Mouse (Mus musculus) cerebellum, adult 9-11 months (tissue): ENCODE results near the gene Kel.

Experiments
- DNase-seq: peaks from one replicate; pipeline ENCODE4 v3.0.0; 2022

Kel gene

DNA sequence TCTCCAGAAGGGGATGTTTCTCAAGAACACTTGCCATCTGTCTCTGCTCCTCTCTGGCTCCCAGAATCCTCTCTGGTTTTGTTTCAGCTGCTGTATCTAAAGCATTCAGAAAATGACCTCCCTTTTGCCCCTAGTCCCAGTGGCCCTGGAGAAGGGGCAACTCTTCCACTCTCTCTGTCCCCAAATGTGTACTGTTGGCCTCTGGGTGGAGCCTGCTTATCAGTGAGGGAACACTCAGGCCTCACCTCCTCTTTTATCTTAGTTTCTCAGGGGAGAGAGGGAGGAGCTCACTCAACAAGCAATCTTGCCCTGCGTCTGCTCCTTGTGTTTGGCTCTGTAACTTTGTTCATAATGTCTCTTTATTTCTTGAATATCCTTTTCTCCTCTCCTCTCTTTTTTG is at the start of gene Kel:
Kel (minus strand) TSS at position 217 of the 400 bp plus-strand sequence.
- no peak for DNase-seq

DNA sequence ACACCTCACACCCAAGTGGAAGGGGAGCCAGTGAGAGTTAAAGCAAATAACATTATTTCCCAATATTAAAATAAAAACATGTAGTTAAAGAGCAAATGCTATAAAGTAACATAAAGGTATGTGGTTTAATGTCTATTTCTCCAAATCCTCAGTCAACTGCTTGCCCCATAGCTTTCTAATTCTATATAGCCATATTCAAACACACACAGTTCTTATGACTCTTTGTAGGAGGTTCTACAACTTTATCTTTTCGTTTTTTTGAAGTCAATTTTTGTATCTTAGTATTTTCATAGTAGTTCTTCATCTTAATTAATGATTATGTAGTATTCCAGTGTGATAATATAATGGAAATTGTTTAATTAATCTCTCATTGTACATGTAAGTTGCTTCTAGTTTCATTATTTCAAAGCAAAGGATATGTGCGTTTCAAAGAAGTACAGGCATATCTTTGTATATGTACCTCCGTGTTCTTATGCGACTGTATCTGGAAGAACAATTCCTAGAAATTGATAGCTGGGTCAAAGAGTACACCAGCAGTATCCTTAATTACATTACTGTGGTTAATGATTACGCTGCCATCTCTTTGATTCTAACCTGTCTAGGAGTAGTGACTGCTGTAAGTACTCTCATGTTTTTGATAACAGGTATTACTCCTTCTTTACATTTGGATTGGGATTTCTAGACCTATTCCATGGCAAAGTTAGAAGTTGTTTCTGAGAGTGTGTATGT is 40.7 kb upstream of the Kel start:
- DNase-seq: no peak

GRCm38 (mm10) chr6:41741101-41741500 is 37.0 kb upstream of the Kel start:
- no peak for DNase-seq

DNA sequence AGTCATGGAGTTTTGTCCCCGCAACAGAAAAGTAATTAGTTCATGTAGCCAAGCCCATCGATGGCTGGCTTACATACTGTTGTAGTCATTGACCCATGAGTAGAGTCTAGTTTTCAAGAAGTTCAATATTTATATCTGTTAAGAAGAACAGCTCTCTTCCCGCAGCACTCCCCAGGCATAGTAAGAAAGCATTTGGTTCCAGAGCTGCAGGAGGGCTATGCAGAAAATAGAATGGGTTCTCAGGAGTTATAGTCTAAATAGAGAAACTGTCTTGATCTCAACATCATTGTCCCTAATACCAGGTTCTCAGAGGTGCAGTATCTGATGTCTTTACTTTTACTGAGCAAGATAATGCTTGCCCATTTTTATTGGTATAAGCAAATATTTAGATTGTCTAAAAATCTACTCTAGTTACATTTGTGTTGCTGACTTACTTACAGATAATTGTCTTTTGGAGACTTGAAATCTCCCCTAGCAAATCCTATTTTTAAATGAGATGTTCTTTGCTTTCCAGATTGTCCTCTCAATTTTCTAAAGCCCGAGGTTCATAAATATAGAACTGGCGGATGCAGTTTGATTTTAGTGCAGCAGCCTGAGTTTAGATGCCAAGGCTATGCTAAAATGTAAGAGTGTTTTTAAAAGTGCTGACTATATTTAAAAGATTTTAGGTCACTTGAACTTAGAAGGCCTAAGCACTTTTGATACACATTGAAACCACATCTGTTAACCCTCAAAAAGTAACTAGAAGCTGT is 30.8 kb upstream of the Kel start:
- DNase-seq: no peak

GRCm38 (mm10) chr6:41727989-41728609 is 24.0 kb upstream of the Kel start:
- DNase-seq: no peak

DNA sequence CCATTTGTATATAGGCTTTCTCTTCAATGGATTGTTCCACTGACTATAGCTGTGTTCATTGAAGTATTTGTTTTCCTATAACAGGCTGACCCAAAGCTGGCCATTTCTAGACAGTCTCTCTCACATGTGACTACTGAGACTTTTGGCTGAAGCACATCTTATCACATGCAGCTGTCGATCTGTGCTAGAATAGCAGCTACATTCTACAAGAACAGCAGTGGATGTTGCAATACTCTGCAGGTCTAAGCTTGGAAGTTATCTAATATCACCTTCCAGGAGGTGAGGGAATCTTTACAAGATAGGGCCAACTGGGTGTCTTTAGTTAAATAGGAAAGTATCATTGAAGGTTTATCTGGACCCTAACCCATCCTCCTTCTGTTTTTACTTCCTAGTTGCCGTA is 17.3 kb upstream of the Kel start:
- DNase-seq: no peak

- no peak for DNase-seq
Measured at GRCm38 (mm10) chr6:41710281-41710680, 6.1 kb upstream of the Kel start.

DNA sequence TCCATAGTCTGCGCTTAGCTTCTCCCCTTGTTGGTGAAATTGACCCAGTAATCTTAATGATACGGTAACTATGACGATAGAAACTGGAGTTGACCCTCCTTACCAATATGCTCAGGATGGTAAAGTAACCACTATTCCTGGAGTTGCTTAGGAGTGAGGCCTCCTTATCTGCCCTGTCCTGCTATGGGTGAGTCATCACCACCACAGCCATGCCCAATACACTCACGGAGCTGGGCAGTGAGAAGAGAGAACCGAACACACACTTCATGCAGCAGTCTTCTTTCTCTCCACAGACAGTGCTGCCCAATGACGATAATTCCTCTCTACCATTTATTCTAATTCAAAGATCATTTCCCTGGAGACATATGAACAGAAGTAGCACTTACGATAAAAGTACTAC is 2.1 kb upstream of the Kel start:
- DNase-seq: no peak

DNA sequence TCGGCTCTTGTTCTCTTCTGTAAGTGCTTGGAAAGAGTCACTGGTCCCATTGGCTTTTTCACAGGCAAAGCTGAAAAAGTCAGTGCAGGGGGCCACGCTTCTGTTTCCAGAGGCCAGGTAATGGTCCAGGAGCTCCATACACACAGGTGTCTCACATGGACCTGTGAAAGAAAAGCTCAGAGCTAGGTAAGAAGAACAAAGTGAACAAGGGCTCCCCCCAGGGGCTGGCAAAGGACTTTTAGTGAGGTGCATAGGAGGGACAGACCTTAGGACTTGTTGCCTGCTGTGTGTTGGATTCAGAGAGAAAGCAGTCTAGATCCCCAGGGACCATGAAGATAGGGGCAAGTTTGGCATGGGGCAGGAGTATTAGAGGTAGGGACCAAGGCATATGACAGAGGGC is 1.2 kb downstream of the Kel start:
- DNase-seq: no peak

GRCm38 (mm10) chr6:41701245-41701644 is 2.9 kb downstream of the Kel start:
- DNase-seq: no peak

DNA sequence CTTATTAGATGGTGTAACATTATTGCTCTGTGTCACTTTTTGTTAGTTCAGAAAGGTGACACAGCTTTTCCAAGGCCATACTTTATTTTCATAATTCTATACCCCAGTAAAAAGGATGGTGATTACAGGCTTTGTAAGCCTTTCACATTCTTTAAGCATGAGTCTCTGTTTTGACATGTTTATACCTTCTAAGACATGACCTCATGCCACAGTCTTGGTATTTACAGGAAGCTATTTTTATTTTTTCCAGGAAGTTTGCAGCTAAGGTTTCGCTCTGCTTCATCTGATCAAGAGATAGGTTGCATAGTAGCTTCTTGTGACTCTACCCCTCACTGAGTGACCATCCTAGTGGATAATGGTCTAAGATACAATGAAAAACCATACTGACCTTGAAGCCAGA is 9.7 kb downstream of the Kel start:
- DNase-seq: no peak

GRCm38 (mm10) chr6:41692200-41692599 is 11.9 kb downstream of the Kel start:
- no peak for DNase-seq

GRCm38 (mm10) chr6:41685596-41685995 is 18.5 kb downstream of the Kel start:
- no peak for DNase-seq

- DNase-seq: no peak
Measured at GRCm38 (mm10) chr6:41684911-41685310, 19.2 kb downstream of the Kel start.

DNA sequence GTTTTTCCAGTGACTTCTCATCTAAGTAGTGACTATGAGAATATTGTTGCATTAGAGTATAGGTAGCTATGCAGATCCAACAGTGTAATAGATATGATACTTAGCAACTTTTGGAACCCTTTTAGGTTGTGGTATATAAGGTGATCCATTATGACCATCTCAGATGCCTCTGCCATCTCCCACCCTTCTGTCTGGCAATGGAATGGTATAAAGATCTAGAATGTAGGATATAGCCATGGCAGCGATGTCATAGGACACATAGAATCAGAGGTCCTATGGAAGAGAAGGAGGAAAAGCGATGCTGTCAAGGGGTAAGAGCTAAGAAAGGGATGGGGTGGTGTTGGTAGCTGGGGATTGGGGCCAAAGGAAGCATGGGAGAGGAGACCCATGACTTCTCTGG is 20.0 kb downstream of the Kel start, which contains the start of gene Llcfc1:
Llcfc1 (plus strand) TSS at position 301 of the 400 bp plus-strand sequence.
- DNase-seq: no peak

DNA sequence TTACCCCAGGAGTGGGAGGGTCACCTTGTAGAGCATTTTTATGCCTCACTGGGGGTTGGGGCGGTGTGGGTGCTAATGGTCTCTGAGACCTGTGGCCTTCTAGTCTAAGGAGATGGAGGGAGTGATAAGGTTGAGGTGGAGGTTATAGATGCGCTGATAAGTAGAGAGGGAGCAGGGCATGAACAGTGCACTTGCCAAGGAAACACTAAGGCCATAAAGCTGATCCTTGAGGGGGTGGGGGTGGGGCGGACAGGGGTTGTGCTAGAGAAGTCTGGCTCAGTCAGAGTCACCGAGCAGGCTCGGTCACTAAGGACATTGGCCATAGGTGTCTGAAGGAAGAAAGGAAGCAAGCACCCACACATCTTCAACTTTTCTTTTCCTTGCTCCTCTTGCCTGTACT is 22.5 kb downstream of the Kel start:
- DNase-seq: no peak

GRCm38 (mm10) chr6:41680669-41681068 is 23.5 kb downstream of the Kel start, which contains the start of gene Trpv5:
TSS of gene Trpv5 (minus strand) at chr6:41680769.
- DNase-seq: no peak

DNA sequence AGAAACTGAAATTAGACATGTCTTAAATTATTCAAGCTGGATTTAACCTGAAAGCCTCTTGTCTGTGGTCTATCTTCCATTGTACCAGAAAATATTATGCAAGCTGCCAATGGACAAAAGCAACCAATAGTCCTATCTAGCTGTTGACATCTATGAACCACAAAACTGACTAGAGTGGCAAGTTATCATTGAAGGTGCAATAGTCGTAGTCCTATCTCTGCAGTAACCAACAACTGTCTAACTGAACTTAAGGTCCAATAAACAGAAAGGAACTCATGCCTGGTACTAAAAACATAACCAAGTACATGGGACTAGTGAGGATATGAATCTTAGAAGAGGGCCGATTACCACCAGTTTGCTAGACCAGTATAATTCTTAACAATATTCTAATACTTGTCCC is 27.6 kb downstream of the Kel start:
- no peak for DNase-seq

DNA sequence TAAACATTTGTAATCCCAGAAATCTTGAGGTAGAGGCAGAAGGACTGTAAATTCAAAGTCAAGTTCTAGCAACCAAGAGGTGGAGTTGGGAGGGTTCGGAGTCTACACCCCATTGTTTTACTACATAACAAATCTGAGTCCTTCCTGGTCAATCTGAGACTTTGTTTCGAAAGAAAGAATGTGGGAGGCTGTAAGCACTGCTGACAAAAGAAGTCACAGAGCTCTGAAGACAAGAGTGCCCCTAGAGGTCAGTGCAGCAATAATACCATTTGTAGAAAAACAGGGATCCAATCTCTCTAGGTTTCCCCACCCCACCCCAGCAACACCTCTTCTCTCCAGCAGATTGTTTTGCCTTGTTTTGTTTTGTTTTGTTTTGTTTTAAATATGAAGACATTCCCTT is 41.8 kb downstream of the Kel start:
- no peak for DNase-seq

DNA sequence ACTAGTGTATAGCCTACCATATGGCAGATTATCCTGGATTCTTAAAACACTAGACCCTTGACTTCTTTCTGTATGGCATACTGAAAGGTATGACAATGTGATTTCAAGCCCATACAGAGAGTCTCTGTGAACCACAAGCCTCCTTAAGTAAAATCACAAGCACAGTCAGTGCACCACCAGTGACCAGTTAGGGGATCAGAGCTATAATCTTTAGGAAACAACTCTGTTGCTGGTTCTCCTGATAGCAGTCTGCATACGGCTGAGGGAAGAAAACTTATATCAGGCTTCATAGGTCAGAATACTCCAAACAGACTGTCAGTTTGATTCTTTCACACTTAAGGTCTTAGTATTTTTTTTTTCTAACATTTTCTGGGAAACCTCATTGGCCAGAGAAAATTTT is 45.7 kb downstream of the Kel start:
- DNase-seq: no peak

- DNase-seq: no peak
Measured at GRCm38 (mm10) chr6:41654648-41655047, 49.5 kb downstream of the Kel start.

DNA sequence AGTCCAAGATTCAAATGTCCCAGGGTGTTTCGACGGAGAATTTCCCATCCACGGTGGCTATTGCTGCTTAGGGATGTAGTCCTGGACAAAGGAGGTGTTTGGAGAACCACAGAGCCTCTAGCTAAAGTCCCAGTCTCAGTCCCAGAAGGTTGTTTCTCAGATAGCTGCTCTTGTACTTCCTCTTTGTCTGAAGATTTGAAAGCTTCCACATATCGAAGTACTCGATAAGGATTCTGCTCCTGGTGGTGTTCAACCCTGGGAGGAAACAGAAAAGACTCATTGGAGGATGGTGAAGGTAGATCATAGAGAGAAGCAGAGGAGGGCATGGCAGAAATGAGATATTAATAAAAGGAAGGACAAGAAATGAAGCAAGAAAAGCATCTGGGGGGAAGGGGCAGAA is 51.0 kb downstream of the Kel start:
- no peak for DNase-seq

DNA sequence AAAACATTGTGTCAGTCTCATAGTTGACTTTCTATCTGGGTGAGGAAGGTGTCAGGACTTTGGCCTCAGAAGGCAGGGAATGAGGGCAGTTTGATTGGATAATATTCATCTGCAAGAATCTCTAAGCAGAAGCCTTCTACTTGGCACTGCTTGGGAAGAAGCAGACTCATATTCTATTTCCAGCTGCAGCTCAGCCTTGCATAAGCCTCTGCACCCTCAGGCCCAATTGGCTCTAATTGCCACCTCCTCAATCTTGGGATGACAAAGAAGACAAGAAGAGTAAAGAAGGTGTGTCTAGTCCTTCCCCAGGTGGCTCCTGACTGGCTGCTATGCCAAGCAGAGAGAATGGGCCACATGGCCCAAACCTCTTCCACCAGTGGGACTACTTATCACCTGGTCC is 57.5 kb downstream of the Kel start:
- DNase-seq: no peak

GRCm38 (mm10) chr6:41646220-41646619 is 57.9 kb downstream of the Kel start:
- no peak for DNase-seq
